13 mouse cellular contexts compared by ENCODE assay signal in genomic region chr2:38359186-38359585, GRCm38 (mm10). TPM values are rescaled to one million over a fixed set of nuclear protein-coding genes. Genes with fewer than 3 reads are reported as not detected.
DNase-seq lines count a peak whose midpoint lies in the region; ATAC-seq lines count a peak whose summit lies in the region.
"Had no signal": no experiment of that assay in that cellular context is flagged by ENCODE, and none has a peak within 500 bp of the region (broad histone marks: within the 10 kb centered on the region; RNA-seq: fewer than 3 reads in every experiment).

No protein-coding gene starts in this region.

- H3K27ac ChIP-seq in hindbrain, embryonic 14.5 days, result peak overlapping the region; percentile 45; the same call in 1 of the 2 replicates
- no peak overlapping the region for H3K27ac ChIP-seq in hindbrain, embryonic 10.5 days
- peak overlapping the region; percentile 78 for H3K27ac ChIP-seq in forebrain, embryonic 12.5 days
- no peak overlapping the region; the same call in 1 of the 2 replicates for H3K27ac ChIP-seq in limb, embryonic 13.5 days
- no peak overlapping the region for H3K27ac ChIP-seq in heart, embryonic 12.5 days (ENCODE audit: poor library complexity, severe bottlenecking)
- H3K27ac ChIP-seq: embryonic facial prominence, embryonic 15.5 days; stomach, embryonic 15.5 days had no signal

- no peaks in the 10 kb centered on the region for H3K9me3 ChIP-seq in hindbrain, embryonic 14.5 days (ENCODE audit: control insufficient read depth, low read length)
- no peaks in the 10 kb centered on the region for H3K9me3 ChIP-seq in hindbrain, embryonic 10.5 days
- no peaks in the 10 kb centered on the region for H3K9me3 ChIP-seq in forebrain, embryonic 12.5 days
- H3K9me3 ChIP-seq in limb, embryonic 13.5 days, result no peaks in the 10 kb centered on the region
- no peaks in the 10 kb centered on the region for H3K9me3 ChIP-seq in heart, embryonic 12.5 days (replicated peaks)
- H3K9me3 ChIP-seq: embryonic facial prominence, embryonic 15.5 days; stomach, embryonic 15.5 days had no signal

- H3K4me3 ChIP-seq in hindbrain, embryonic 14.5 days (replicated peaks; ENCODE audit: low read length), result peak overlapping the region; percentile 7; the same call in 1 of the 2 replicates
- no peak overlapping the region for H3K4me3 ChIP-seq in hindbrain, embryonic 10.5 days
- peak overlapping the region; percentile 91 for H3K4me3 ChIP-seq in forebrain, embryonic 12.5 days (replicated peaks)
- H3K4me3 ChIP-seq in limb, embryonic 13.5 days, result no peak overlapping the region
- no peak overlapping the region for H3K4me3 ChIP-seq in heart, embryonic 12.5 days
- H3K4me3 ChIP-seq: embryonic facial prominence, embryonic 15.5 days; stomach, embryonic 15.5 days had no signal

- H3K4me2 ChIP-seq in hindbrain, embryonic 14.5 days (replicated peaks), result peak overlapping the region; percentile 34
- H3K4me2 ChIP-seq in forebrain, embryonic 12.5 days, result peak overlapping the region; percentile 77
- peak overlapping the region; percentile 38 for H3K4me2 ChIP-seq in limb, embryonic 13.5 days (replicated peaks)
- H3K4me2 ChIP-seq in heart, embryonic 12.5 days, result no peak overlapping the region
- H3K4me2 ChIP-seq: embryonic facial prominence, embryonic 15.5 days; stomach, embryonic 15.5 days had no signal

- peaks cover 95% of the 10 kb centered on the region for H3K27me3 ChIP-seq in hindbrain, embryonic 14.5 days (ENCODE audit: control insufficient read depth, insufficient read depth, low read length)
- peaks cover 100% of the 10 kb centered on the region for H3K27me3 ChIP-seq in hindbrain, embryonic 10.5 days (ENCODE audit: insufficient read depth, poor library complexity, severe bottlenecking)
- H3K27me3 ChIP-seq in forebrain, embryonic 12.5 days, result peaks cover 55% of the 10 kb centered on the region
- peaks cover 67% of the 10 kb centered on the region for H3K27me3 ChIP-seq in limb, embryonic 13.5 days
- peaks cover 89% of the 10 kb centered on the region for H3K27me3 ChIP-seq in heart, embryonic 12.5 days (replicated peaks)

- no peak for DNase-seq in hindbrain, embryonic 14.5 days (ENCODE audit: low spot score)
- no peak for DNase-seq in hindbrain, embryonic 10.5 days (ENCODE audit: low spot score)
- DNase-seq in NIH3T3 (ENCODE audit: low read depth), result peak; percentile 15
- DNase-seq in cerebellum, adult 11 months, result no peak
- DNase-seq: cerebellum, postnatal 10 days; liver; thymus, postnatal 25 days had no signal

- WGBS in hindbrain, embryonic 14.5 days, result 3% methylated on average over 10 of the region's 10 CpGs
- WGBS in hindbrain, embryonic 10.5 days, result 1% methylated on average over 10 of the region's 10 CpGs
- WGBS in forebrain, embryonic 12.5 days, result 5% methylated on average over 10 of the region's 10 CpGs
- 16% methylated on average over 10 of the region's 10 CpGs for WGBS in limb, embryonic 13.5 days
- 3% methylated on average over 10 of the region's 10 CpGs for WGBS in heart, embryonic 12.5 days

- ATAC-seq in hindbrain, embryonic 14.5 days (ENCODE audit: low FRiP score), result no peak
- no peak for ATAC-seq in forebrain, embryonic 12.5 days (ENCODE audit: low FRiP score)
- no peak for ATAC-seq in limb, embryonic 13.5 days (ENCODE audit: low FRiP score, low read depth)
- no peak for ATAC-seq in activated CD4-positive, CD25-positive, alpha-beta regulatory T cell, adult 4 months
- no peak for ATAC-seq in heart, embryonic 12.5 days (ENCODE audit: insufficient number of reproducible peaks, low FRiP score)

- H3K9ac ChIP-seq in hindbrain, embryonic 14.5 days, result 0 out of 2 replicates have a peak overlapping the region, but pooled peaks have one; percentile 9
- peak overlapping the region; percentile 99 for H3K9ac ChIP-seq in forebrain, embryonic 12.5 days
- H3K9ac ChIP-seq in limb, embryonic 13.5 days, result 0 out of 2 replicates have a peak overlapping the region, but pooled peaks have one; percentile 13
- H3K9ac ChIP-seq in heart, embryonic 12.5 days, result no peak overlapping the region
- H3K9ac ChIP-seq: embryonic facial prominence, embryonic 15.5 days; stomach, embryonic 15.5 days had no signal

- no peaks in the 10 kb centered on the region for H3K36me3 ChIP-seq in hindbrain, embryonic 14.5 days (replicated peaks; ENCODE audit: control insufficient read depth, insufficient read depth)
- no peaks in the 10 kb centered on the region for H3K36me3 ChIP-seq in hindbrain, embryonic 10.5 days
- peaks cover 57% of the 10 kb centered on the region for H3K36me3 ChIP-seq in forebrain, embryonic 12.5 days (replicated peaks)
- peaks cover 22% of the 10 kb centered on the region for H3K36me3 ChIP-seq in limb, embryonic 13.5 days
- H3K36me3 ChIP-seq in heart, embryonic 12.5 days, result no peaks in the 10 kb centered on the region
- H3K36me3 ChIP-seq: embryonic facial prominence, embryonic 15.5 days; stomach, embryonic 15.5 days had no signal

- no peaks in the 10 kb centered on the region for H3K4me1 ChIP-seq in hindbrain, embryonic 14.5 days (replicated peaks; ENCODE audit: control insufficient read depth, insufficient read depth, low read length)
- peaks cover 30% of the 10 kb centered on the region for H3K4me1 ChIP-seq in hindbrain, embryonic 10.5 days (replicated peaks)
- H3K4me1 ChIP-seq in forebrain, embryonic 12.5 days, result peaks cover 52% of the 10 kb centered on the region
- H3K4me1 ChIP-seq in limb, embryonic 13.5 days, result peaks cover 49% of the 10 kb centered on the region
- H3K4me1 ChIP-seq in heart, embryonic 12.5 days (replicated peaks), result peaks cover 18% of the 10 kb centered on the region

RNA-seq across cellular contexts. Expression of gene Lhx2, which starts 20.1 kb away (rescaled TPM):
- 13.2 and 18.7 TPM in 2 replicates for polyA plus RNA-seq in hindbrain, embryonic 14.5 days (2014; fragmentation: Nextera tagmentation; extraction: Ambion mirVana)
- 17.4 and 26.4 TPM in 2 replicates for polyA plus RNA-seq in hindbrain, embryonic 10.5 days (2016; fragmentation: Nextera tagmentation; extraction: Ambion mirVana)
- polyA plus RNA-seq in forebrain, embryonic 12.5 days (2016; fragmentation: Nextera tagmentation; extraction: Ambion mirVana), result 196 and 224 TPM in 2 replicates
- 15.4 and 17.4 TPM in 2 replicates for polyA plus RNA-seq in limb, embryonic 13.5 days (2015; fragmentation: Nextera tagmentation; extraction: Ambion mirVana)
- not detected for polyA plus RNA-seq in activated CD4-positive, CD25-positive, alpha-beta regulatory T cell, adult 4 months (2017; shearing (Covaris generic))
- polyA plus RNA-seq in heart, embryonic 12.5 days (2016; fragmentation: Nextera tagmentation; extraction: Ambion mirVana), result 0.36 and 0.70 TPM in 2 replicates

Comparison
In these comparisons a context has a peak if more than half of its experiments do, and no peak if none do; other contexts are left out.
1. H3K27ac ChIP-seq: peak in hindbrain, embryonic 14.5 days (single experiment) and forebrain, embryonic 12.5 days (single experiment); none in hindbrain, embryonic 10.5 days (single experiment), limb, embryonic 13.5 days (single experiment) and heart, embryonic 12.5 days (single experiment).
2. H3K4me3 ChIP-seq: peak in hindbrain, embryonic 14.5 days (single experiment) and forebrain, embryonic 12.5 days (single experiment); none in hindbrain, embryonic 10.5 days (single experiment), limb, embryonic 13.5 days (single experiment) and heart, embryonic 12.5 days (single experiment).